Mouse (Mus musculus): ENCODE data around the gene Tnfrsf19. TPM values are rescaled to one million over a fixed set of nuclear protein-coding genes. Genes with fewer than 3 reads are reported as not detected.
A peak's percentile ranks its signal among the peaks of the same experiment; 100 is the strongest.

The Tnfrsf19 gene
- 13.8 and 15.5 TPM in 2 replicates for polyA plus RNA-seq (2014; fragmentation: Nextera tagmentation; extraction: Ambion mirVana)

GRCm38 (mm10) chr14:61046091-61046681 is at the start of gene Tnfrsf19:
Gene Tnfrsf19, minus strand, starts transcription at chr14:61046490.
- Histone ChIP-seq H3K36me3 (ENCODE audit: control insufficient read depth, insufficient read depth, low read length) (no peaks in the 10 kb centered on the region), H3K27me3 (replicated peaks; ENCODE audit: control insufficient read depth, insufficient read depth, low read length) (peaks cover 23% of the 10 kb centered on the region), H3K9ac (ENCODE audit: low read depth, low read length) (peak within 1 kb of the TSS; percentile 56), H3K4me3 (ENCODE audit: low read depth, low read length) (peak within 1 kb of the TSS; percentile 47), H3K4me2 (peak within 1 kb of the TSS; percentile 72), H3K27ac (ENCODE audit: low read depth, low read length) (peak within 1 kb of the TSS; percentile 59), H3K4me1 (replicated peaks; ENCODE audit: control insufficient read depth, insufficient read depth, low read length) (no peaks in the 10 kb centered on the region), H3K9me3 (ENCODE audit: control insufficient read depth, low read length) (no peaks in the 10 kb centered on the region)
- WGBS = under 1% methylated on average over 38 of the region's 38 CpGs
- DNase-seq (ENCODE audit: low spot score) = peak; percentile 72
- peak; percentile 64 for ATAC-seq (replicated peaks; ENCODE audit: low FRiP score)

DNA sequence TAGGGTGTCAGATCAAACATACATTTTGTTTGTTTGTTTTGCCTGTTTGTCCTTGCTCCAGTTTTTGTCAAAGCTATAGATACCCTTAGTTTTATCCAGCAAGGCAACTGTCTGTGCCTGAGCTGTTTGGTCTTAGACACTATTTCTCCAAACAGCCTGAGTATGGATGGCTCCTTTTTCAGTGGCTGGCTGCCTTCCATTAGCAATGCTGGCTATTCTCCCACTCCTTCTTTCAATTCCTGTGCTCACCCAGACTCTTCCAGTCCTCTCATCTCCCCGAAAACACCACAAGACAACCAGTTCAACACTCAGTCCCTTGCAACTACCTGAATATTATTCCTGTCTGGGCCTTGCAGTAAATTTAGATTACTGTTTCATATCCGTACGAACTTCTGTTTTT is 45.8 kb upstream of the Tnfrsf19 start:
- no peaks in the 10 kb centered on the region for H3K36me3 ChIP-seq (ENCODE audit: control insufficient read depth, insufficient read depth, low read length)
- no peak overlapping the region for H3K4me3 ChIP-seq (ENCODE audit: low read depth, low read length)
- H3K27ac ChIP-seq (ENCODE audit: low read depth, low read length) = no peak overlapping the region
- H3K27me3 ChIP-seq (replicated peaks; ENCODE audit: control insufficient read depth, insufficient read depth, low read length) = no peaks in the 10 kb centered on the region
- no peaks in the 10 kb centered on the region for H3K4me1 ChIP-seq (replicated peaks; ENCODE audit: control insufficient read depth, insufficient read depth, low read length)
- no peak overlapping the region for H3K4me2 ChIP-seq
- H3K9me3 ChIP-seq (ENCODE audit: control insufficient read depth, low read length) = no peaks in the 10 kb centered on the region
- ATAC-seq (replicated peaks; ENCODE audit: low FRiP score) (no peak), DNase-seq (ENCODE audit: low spot score) (no peak)
- WGBS = 75% methylated on average over 3 of the region's 3 CpGs
- no peak overlapping the region for H3K9ac ChIP-seq (ENCODE audit: low read depth, low read length)

DNA sequence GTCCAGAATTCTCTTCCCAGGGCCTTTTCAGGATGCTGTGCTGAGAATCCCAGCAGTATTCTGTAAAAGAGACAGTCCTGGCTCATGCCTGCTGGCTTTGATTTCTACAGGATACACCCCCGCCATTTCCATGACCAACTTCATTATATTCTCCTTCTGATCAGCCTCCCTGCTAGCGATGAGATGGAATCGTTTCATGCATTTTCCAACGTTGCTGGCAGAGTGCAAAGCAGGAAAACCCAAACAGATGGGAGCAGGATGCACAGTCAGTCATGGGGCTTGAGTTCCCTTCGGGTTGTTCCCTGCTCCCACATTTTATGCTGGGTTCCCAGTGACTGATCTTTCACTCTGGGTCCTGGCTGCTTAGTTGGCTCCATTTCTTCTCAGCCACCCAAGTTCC is 44.7 kb upstream of the Tnfrsf19 start:
- WGBS = 71% methylated on average over 5 of the region's 5 CpGs
- DNase-seq (ENCODE audit: low spot score) = no peak

GRCm38 (mm10) chr14:61088187-61088586 is 41.9 kb upstream of the Tnfrsf19 start:
- Histone ChIP-seq H3K9me3 (ENCODE audit: control insufficient read depth, low read length) (no peaks in the 10 kb centered on the region), H3K4me1 (replicated peaks; ENCODE audit: control insufficient read depth, insufficient read depth, low read length) (no peaks in the 10 kb centered on the region), H3K9ac (ENCODE audit: low read depth, low read length) (no peak overlapping the region), H3K27ac (ENCODE audit: low read depth, low read length) (no peak overlapping the region), H3K4me2 (no peak overlapping the region), H3K36me3 (ENCODE audit: control insufficient read depth, insufficient read depth, low read length) (no peaks in the 10 kb centered on the region), H3K27me3 (replicated peaks; ENCODE audit: control insufficient read depth, insufficient read depth, low read length) (no peaks in the 10 kb centered on the region), H3K4me3 (ENCODE audit: low read depth, low read length) (no peak overlapping the region)
- DNase-seq (ENCODE audit: low spot score) (no peak), ATAC-seq (replicated peaks; ENCODE audit: low FRiP score) (no peak)
- WGBS = 74% methylated on average over 8 of the region's 8 CpGs

More for the DNA sequence above, 44.7 kb upstream of the Tnfrsf19 start:
- no peak overlapping the region for H3K4me3 ChIP-seq (ENCODE audit: low read depth, low read length)
- no peak overlapping the region for H3K9ac ChIP-seq (ENCODE audit: low read depth, low read length)
- H3K9me3 ChIP-seq (ENCODE audit: control insufficient read depth, low read length) = no peaks in the 10 kb centered on the region
- no peak for ATAC-seq (replicated peaks; ENCODE audit: low FRiP score)
- H3K36me3 ChIP-seq (ENCODE audit: control insufficient read depth, insufficient read depth, low read length) = no peaks in the 10 kb centered on the region
- no peaks in the 10 kb centered on the region for H3K27me3 ChIP-seq (replicated peaks; ENCODE audit: control insufficient read depth, insufficient read depth, low read length)
- no peak overlapping the region for H3K4me2 ChIP-seq
- no peak overlapping the region for H3K27ac ChIP-seq (ENCODE audit: low read depth, low read length)
- H3K4me1 ChIP-seq (replicated peaks; ENCODE audit: control insufficient read depth, insufficient read depth, low read length) = no peaks in the 10 kb centered on the region

- no peaks in the 10 kb centered on the region for H3K36me3 ChIP-seq (ENCODE audit: control insufficient read depth, insufficient read depth, low read length)
- DNase-seq (ENCODE audit: low spot score) = no peak
- no peaks in the 10 kb centered on the region for H3K9me3 ChIP-seq (ENCODE audit: control insufficient read depth, low read length)
- H3K4me3 ChIP-seq (ENCODE audit: low read depth, low read length) = no peak overlapping the region
- WGBS = 52% methylated on average over 3 of the region's 3 CpGs
- no peak overlapping the region for H3K9ac ChIP-seq (ENCODE audit: low read depth, low read length)
- H3K4me2 ChIP-seq = no peak overlapping the region
- ATAC-seq (replicated peaks; ENCODE audit: low FRiP score) = no peak
- H3K27ac ChIP-seq (ENCODE audit: low read depth, low read length) = no peak overlapping the region
- H3K27me3 ChIP-seq (replicated peaks; ENCODE audit: control insufficient read depth, insufficient read depth, low read length) = no peaks in the 10 kb centered on the region
- H3K4me1 ChIP-seq (replicated peaks; ENCODE audit: control insufficient read depth, insufficient read depth, low read length) = no peaks in the 10 kb centered on the region
Observed at GRCm38 (mm10) chr14:61085325-61085724, 39.0 kb upstream of the Tnfrsf19 start.

DNA sequence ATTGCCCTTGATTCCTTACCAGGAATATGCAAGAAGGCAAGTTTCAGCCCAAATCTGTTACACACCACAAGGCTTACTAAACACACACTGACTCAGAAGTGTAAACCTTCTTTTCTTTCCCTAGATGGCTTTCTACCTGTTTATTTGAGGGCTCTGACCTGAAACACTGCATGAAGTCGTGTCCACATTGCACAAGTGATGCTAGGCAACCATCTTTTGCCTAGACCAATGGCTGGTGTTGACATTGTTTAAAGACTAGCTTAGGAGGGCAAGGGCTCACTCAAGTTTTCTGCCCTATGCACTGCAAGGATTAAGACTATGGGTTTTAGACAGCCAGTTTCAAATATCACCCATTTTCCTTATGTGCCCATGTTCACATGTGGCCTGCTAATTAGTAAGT is 23.3 kb upstream of the Tnfrsf19 start:
- Histone ChIP-seq H3K4me3 (ENCODE audit: low read depth, low read length) (no peak overlapping the region), H3K9me3 (ENCODE audit: control insufficient read depth, low read length) (no peaks in the 10 kb centered on the region), H3K4me1 (replicated peaks; ENCODE audit: control insufficient read depth, insufficient read depth, low read length) (no peaks in the 10 kb centered on the region), H3K9ac (ENCODE audit: low read depth, low read length) (no peak overlapping the region), H3K36me3 (ENCODE audit: control insufficient read depth, insufficient read depth, low read length) (no peaks in the 10 kb centered on the region), H3K27ac (ENCODE audit: low read depth, low read length) (no peak overlapping the region), H3K4me2 (no peak overlapping the region), H3K27me3 (replicated peaks; ENCODE audit: control insufficient read depth, insufficient read depth, low read length) (no peaks in the 10 kb centered on the region)
- DNase-seq (ENCODE audit: low spot score) (no peak), ATAC-seq (replicated peaks; ENCODE audit: low FRiP score) (no peak)
- WGBS = 48% methylated on average over 1 of the region's 1 CpGs

DNA sequence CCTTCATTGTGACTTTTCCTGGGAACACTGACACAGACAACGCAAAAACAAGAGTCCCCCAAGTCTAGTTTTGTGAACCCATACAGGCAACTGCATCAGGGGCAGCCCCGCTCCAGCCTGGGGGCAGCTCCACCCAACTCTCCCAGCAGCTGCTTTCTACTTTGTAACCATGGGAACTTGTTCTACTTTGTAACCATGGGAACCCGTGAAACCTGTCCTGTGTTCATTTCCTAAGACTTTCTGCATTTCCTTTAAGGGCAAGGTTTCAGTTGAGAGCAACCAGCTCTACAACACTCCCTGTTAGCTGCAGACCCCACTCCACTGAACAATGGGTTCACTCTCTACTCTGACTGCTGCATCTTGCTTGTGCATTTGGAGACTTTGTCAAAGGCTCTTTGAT is 15.4 kb upstream of the Tnfrsf19 start:
- H3K9ac ChIP-seq (ENCODE audit: low read depth, low read length) = no peak overlapping the region
- no peak for DNase-seq (ENCODE audit: low spot score)
- 54% methylated on average over 3 of the region's 3 CpGs for WGBS

DNA sequence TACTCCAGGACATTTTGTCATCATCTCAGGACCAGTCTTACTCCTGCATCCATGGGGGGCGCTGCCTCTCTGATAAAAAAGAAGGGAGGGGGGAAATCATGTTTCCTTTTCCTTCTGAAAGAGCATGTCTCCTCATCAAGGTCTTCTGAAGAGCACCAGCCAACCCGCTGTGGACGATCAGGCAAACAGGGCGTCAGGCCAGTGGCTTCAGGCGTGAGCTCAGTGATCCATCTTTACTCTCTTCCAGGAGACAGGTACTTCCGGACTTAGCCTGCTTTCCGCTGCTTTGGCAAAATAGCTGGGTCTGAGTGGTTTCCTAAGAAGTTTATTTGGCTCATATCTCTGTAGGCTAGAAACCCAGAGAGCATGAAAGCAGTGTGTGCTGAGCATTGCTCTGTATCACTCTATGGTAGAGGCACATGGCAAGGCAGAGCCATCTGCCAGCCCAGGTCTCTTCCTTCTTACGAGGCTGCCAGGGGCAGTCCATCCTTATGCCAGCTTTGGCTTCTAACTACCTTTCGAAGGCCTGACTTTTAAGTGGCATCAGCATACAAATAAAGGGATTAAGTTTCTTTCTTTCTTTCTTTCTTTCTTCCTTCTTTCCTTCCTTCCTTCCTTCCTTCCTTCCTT is 13.1 kb upstream of the Tnfrsf19 start:
- peaks cover 30% of the 10 kb centered on the region for H3K27me3 ChIP-seq (replicated peaks; ENCODE audit: control insufficient read depth, insufficient read depth, low read length)
- DNase-seq (ENCODE audit: low spot score) = no peak

More for the DNA sequence above, 15.4 kb upstream of the Tnfrsf19 start:
- Histone ChIP-seq H3K9me3 (ENCODE audit: control insufficient read depth, low read length) (no peaks in the 10 kb centered on the region), H3K27me3 (replicated peaks; ENCODE audit: control insufficient read depth, insufficient read depth, low read length) (peaks cover 16% of the 10 kb centered on the region), H3K27ac (ENCODE audit: low read depth, low read length) (no peak overlapping the region), H3K4me3 (ENCODE audit: low read depth, low read length) (no peak overlapping the region), H3K36me3 (ENCODE audit: control insufficient read depth, insufficient read depth, low read length) (no peaks in the 10 kb centered on the region), H3K4me1 (replicated peaks; ENCODE audit: control insufficient read depth, insufficient read depth, low read length) (no peaks in the 10 kb centered on the region), H3K4me2 (no peak overlapping the region)
- ATAC-seq (replicated peaks; ENCODE audit: low FRiP score) = no peak

DNA sequence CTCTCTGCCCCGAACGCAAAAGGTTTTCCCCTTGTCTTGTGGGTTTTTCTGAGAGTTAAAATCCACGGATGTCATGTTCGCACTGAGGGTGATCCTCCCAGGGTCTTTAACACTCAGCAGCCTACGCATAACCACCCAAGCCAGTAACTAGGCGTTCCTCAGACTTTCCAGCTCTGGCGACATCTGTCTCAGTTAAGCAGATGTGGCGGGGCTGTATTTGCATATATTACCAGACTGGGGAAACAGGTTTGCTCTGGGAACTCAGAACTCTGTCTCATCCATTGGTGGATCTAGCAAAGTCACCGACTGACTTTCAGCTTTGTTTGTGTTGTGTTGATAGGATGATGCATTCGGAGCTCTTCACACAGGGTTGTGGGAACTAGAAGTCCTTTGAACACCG is 10.7 kb upstream of the Tnfrsf19 start:
- DNase-seq (ENCODE audit: low spot score) = no peak

More for the DNA sequence above, 13.1 kb upstream of the Tnfrsf19 start:
- no peak for ATAC-seq (replicated peaks; ENCODE audit: low FRiP score)
- Histone ChIP-seq H3K9me3 (ENCODE audit: control insufficient read depth, low read length) (no peaks in the 10 kb centered on the region), H3K9ac (ENCODE audit: low read depth, low read length) (no peak overlapping the region), H3K4me2 (no peak overlapping the region), H3K36me3 (ENCODE audit: control insufficient read depth, insufficient read depth, low read length) (no peaks in the 10 kb centered on the region), H3K27ac (ENCODE audit: low read depth, low read length) (no peak overlapping the region), H3K4me3 (ENCODE audit: low read depth, low read length) (no peak overlapping the region), H3K4me1 (replicated peaks; ENCODE audit: control insufficient read depth, insufficient read depth, low read length) (peaks cover 6% of the 10 kb centered on the region; the same call in 1 of the 2 replicates)
- 67% methylated on average over 9 of the region's 9 CpGs for WGBS

More for the DNA sequence above, 10.7 kb upstream of the Tnfrsf19 start:
- H3K27ac ChIP-seq (ENCODE audit: low read depth, low read length) = no peak overlapping the region
- H3K27me3 ChIP-seq (replicated peaks; ENCODE audit: control insufficient read depth, insufficient read depth, low read length) = peaks cover 30% of the 10 kb centered on the region
- ATAC-seq (replicated peaks; ENCODE audit: low FRiP score) = no peak
- no peaks in the 10 kb centered on the region for H3K36me3 ChIP-seq (ENCODE audit: control insufficient read depth, insufficient read depth, low read length)
- peak overlapping the region; percentile 60 for H3K4me2 ChIP-seq
- WGBS = 4% methylated on average over 11 of the region's 11 CpGs
- peak overlapping the region; percentile 26; the same call in 1 of the 2 replicates for H3K4me3 ChIP-seq (ENCODE audit: low read depth, low read length)
- peaks cover 6% of the 10 kb centered on the region; the same call in 1 of the 2 replicates for H3K4me1 ChIP-seq (replicated peaks; ENCODE audit: control insufficient read depth, insufficient read depth, low read length)
- H3K9me3 ChIP-seq (ENCODE audit: control insufficient read depth, low read length) = no peaks in the 10 kb centered on the region
- no peak overlapping the region for H3K9ac ChIP-seq (ENCODE audit: low read depth, low read length)
